Mouse (Mus musculus) embryo, embryonic 11.5 days (tissue): Measurements from ENCODE around the gene Muc15.

ENCODE experiments used
- DNase-seq: peaks from one replicate; pipeline ENCODE4 v3.0.0-alpha.2; 2012; ENCODE audit warnings: low read depth, low spot score

The Muc15 gene

DNA sequence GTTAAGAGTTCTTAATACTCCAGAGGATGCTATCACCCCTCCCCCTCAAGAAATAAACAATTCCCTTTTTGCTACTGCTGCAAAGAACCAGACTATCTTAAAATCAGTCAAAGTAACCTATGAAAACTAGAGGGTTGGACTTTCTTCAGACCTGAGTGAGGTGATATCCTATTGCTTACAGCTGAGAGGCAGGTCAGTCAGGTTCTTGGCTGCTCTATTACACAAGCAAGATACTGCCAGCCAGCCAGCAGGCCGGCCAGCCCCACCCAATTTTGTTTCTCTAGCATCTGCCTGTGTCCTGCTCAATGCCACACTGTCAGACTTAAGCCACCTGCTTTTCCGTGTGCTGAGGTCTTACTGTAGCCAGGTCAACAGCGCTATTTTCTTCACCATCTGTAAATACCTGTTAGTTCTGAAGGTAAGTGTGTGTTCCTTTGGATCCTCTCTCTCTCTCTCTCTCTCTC is at the start of gene Muc15:
TSS of gene Muc15 (plus strand) at position 51 of the 464 bp plus-strand sequence.
- no peak for DNase-seq

DNA sequence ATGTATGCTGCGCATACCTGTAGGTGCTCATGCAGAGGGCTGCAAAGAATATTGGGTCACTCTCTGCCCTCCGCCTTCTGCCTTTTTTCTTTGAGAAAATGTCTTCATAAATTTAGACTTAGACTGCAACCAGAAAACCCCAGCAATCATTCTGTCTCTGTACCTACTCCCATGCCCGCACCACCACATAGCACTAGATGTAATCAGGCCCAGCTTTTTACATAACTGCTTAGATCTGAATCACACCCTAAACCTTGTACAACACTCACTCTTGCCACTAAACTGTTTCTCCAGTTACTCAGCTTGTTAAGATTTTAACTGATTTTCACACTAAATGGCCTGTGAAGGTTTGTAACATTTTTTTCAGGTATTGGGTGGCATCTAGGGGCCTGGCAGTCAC is 11.7 kb upstream of the Muc15 start:
- DNase-seq = no peak

DNA sequence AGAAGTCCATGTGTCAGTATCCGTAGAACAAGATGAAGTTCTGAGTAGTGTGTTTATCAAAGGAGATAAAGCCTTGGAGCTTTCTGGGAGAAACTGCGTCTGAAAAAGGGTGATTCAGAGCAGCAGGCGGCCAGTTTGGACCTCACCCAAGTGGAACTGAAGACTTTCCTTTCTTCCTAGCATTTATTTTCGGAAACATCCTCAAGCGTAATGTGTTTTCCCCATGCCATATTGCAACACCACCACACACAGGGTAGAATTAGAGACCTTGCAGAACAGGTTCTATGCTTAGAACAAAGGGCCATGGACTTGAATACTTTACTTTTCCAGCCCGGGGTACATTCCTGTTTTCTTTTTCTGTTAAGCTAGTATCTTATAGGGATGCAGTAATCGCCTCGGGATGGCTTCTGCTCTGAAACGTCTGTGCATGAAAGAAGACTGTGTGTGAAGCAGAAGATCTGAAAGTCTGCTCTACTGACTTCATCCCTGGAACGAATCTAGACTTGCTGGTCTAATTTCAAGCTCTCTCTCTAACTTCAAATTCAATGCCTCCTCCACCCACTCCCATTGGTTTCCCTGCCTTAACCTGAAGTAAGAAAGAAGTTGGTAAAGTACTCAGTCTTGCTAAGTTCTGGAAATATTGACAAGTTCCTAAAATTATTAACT is 11.0 kb upstream of the Muc15 start:
- no peak for DNase-seq

GRCm38 (mm10) chr2:110719051-110719450 is 2.1 kb upstream of the Muc15 start:
- no peak for DNase-seq

DNA sequence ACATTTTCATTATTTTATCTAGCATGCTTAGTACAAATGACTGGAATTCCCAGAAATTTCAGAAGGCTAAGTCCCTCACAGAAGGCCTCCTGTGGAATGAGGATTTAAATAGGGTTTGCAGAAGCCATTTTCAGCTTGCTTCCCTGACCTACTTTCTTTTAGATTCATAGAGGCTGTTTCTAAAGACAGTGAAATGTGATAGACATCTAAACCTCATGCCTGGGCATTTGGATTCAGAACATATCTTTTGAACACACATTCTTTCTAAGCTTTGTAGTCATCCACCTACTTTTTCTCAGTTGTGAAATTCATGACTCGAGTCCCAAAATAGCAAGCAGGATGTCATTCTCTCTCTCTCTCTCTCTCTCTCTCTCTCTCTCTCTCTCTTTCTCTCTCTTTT is 1.1 kb downstream of the Muc15 start:
- no peak for DNase-seq

GRCm38 (mm10) chr2:110726106-110726505 is 5.0 kb downstream of the Muc15 start:
- no peak for DNase-seq

GRCm38 (mm10) chr2:110737236-110737635 is 16.1 kb downstream of the Muc15 start:
- DNase-seq = no peak

DNA sequence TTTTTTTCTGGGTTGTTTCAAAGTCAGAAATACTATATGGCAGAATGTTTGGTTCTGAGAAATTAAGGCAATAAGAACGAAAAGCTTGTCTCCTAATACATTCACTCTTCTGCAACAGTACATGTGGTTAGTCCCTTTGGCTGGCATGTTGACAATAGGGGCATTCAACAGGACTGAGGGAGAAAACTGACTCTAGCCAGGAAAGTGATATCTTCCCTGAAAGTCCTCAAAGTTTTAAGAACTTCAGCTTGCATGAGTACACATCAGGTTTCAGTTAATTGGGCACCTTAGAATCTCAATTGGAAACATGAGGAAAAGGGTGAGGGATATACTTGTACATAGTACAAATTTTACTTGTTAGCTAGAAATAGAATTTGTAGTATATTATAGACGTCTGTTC is 16.8 kb downstream of the Muc15 start:
- no peak for DNase-seq

- no peak for DNase-seq
These were observed 18.6 kb downstream of the Muc15 start for GRCm38 (mm10) chr2:110739781-110740180.

- DNase-seq = no peak
These were observed 19.4 kb downstream of the Muc15 start for GRCm38 (mm10) chr2:110740493-110740892.

GRCm38 (mm10) chr2:110757556-110757955 is 36.4 kb downstream of the Muc15 start:
- no peak for DNase-seq

DNA sequence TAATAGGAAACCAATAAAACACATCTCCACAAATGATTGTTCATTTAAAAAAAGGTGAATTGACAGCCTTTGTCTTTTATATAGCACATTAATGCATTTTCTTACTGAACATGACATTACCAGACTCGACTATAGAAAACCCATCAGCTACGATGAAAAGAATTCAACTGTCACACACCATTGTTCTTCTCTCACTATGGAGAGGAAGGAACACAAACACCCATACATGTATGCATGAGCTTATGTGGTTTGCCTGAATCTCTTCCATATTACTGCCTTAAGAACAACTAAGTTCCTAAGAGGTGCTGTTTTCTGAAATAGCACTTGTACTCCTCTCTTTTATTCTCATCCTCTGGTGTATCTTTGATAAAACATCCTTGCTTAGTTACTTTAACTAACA is 38.3 kb downstream of the Muc15 start:
- DNase-seq = no peak

DNA sequence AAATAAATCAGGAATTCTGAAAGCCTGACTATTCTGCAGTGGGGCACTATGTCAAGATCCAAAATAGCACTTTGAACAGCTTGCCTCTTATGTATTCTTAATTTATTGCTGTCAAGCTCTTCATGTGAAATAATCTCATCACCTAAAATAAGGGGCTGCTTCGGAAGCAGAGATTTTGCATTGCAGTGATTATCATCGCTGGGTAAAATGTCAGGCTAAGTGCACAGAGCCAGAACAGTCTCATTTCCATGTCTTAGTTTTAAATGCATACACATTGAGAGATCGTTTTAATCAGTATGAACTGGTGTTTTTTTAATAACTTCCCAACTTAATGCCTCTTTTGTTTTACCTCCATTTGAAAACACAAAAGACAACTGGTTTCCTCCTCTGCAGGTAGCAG is 66.3 kb downstream of the Muc15 start:
- no peak for DNase-seq
